Mouse (Mus musculus): ENCODE data around the gene Gpi1.

Gpi1 gene

GRCm38 (mm10) chr7:34230116-34230515 lies at the start of gene Gpi1:
TSS of gene Gpi1 (minus strand) at chr7:34230336.
- peak in 1 of 2 experiments; percentile 71 for DNase-seq (ENCODE audit: low spot score in 2 of 2)

- no peak for DNase-seq (ENCODE audit: low spot score in 2 of 2)
Observed at GRCm38 (mm10) chr7:34277656-34278055, 47.5 kb upstream of the Gpi1 start.

- no peak for DNase-seq (ENCODE audit: low spot score in 2 of 2)
Observed at GRCm38 (mm10) chr7:34276066-34276465, 45.9 kb upstream of the Gpi1 start.

- DNase-seq (ENCODE audit: low spot score in 2 of 2), result no peak
Observed at GRCm38 (mm10) chr7:34272465-34272864, 42.3 kb upstream of the Gpi1 start.

- DNase-seq (ENCODE audit: low spot score in 2 of 2), result no peak
Observed at GRCm38 (mm10) chr7:34268463-34268862, 38.3 kb upstream of the Gpi1 start.

- no peak for DNase-seq (ENCODE audit: low spot score in 2 of 2)
Observed at GRCm38 (mm10) chr7:34266421-34266820, 36.3 kb upstream of the Gpi1 start.

GRCm38 (mm10) chr7:34265876-34266346 lies 35.8 kb upstream of the Gpi1 start:
- peak; percentile 43 to 58 for DNase-seq (ENCODE audit: low spot score in 2 of 2)

GRCm38 (mm10) chr7:34263437-34263836 lies 33.3 kb upstream of the Gpi1 start:
- no peak for DNase-seq (ENCODE audit: low spot score in 2 of 2)

GRCm38 (mm10) chr7:34258407-34258806 lies 28.3 kb upstream of the Gpi1 start:
- DNase-seq (ENCODE audit: low spot score in 2 of 2), result no peak

GRCm38 (mm10) chr7:34257279-34257678 lies 27.1 kb upstream of the Gpi1 start:
- no peak for DNase-seq (ENCODE audit: low spot score in 2 of 2)

GRCm38 (mm10) chr7:34255916-34256315 lies 25.8 kb upstream of the Gpi1 start:
- no peak for DNase-seq (ENCODE audit: low spot score in 2 of 2)

- no peak for DNase-seq (ENCODE audit: low spot score in 2 of 2)
Observed at GRCm38 (mm10) chr7:34255137-34255536, 25.0 kb upstream of the Gpi1 start.

GRCm38 (mm10) chr7:34252030-34252429 lies 21.9 kb upstream of the Gpi1 start:
- no peak for DNase-seq (ENCODE audit: low spot score in 2 of 2)

- no peak for DNase-seq (ENCODE audit: low spot score in 2 of 2)
Observed at GRCm38 (mm10) chr7:34250738-34251137, 20.6 kb upstream of the Gpi1 start, which contains the start of gene Gm6096. TSS of gene Gm6096 (plus strand) at chr7:34251038.

GRCm38 (mm10) chr7:34246870-34247499 lies 16.8 kb upstream of the Gpi1 start:
- no peak for DNase-seq (ENCODE audit: low spot score in 2 of 2)

- DNase-seq (ENCODE audit: low spot score in 2 of 2), result no peak
Observed at GRCm38 (mm10) chr7:34242176-34242575, 12.0 kb upstream of the Gpi1 start.

- DNase-seq (ENCODE audit: low spot score in 2 of 2), result no peak
Observed at GRCm38 (mm10) chr7:34238086-34238485, 8.0 kb upstream of the Gpi1 start.

- no peak for DNase-seq (ENCODE audit: low spot score in 2 of 2)
Observed at GRCm38 (mm10) chr7:34235602-34236001, 5.5 kb upstream of the Gpi1 start.

GRCm38 (mm10) chr7:34234610-34235561 lies 4.8 kb upstream of the Gpi1 start:
- no peak for DNase-seq (ENCODE audit: low spot score in 2 of 2)

GRCm38 (mm10) chr7:34233909-34234609 lies 3.9 kb upstream of the Gpi1 start:
- peak; percentile 99 to 100 for DNase-seq (ENCODE audit: low spot score in 2 of 2)

- DNase-seq (ENCODE audit: low spot score in 2 of 2), result no peak
Observed at GRCm38 (mm10) chr7:34232785-34233725, 2.9 kb upstream of the Gpi1 start.
